Mouse (Mus musculus) cerebellum, adult 11 months (tissue): ENCODE data around the gene Uhmk1.

Source experiments
- DNase-seq: peaks from one replicate; pipeline ENCODE4 v3.0.0; 2022

Uhmk1 gene

DNA sequence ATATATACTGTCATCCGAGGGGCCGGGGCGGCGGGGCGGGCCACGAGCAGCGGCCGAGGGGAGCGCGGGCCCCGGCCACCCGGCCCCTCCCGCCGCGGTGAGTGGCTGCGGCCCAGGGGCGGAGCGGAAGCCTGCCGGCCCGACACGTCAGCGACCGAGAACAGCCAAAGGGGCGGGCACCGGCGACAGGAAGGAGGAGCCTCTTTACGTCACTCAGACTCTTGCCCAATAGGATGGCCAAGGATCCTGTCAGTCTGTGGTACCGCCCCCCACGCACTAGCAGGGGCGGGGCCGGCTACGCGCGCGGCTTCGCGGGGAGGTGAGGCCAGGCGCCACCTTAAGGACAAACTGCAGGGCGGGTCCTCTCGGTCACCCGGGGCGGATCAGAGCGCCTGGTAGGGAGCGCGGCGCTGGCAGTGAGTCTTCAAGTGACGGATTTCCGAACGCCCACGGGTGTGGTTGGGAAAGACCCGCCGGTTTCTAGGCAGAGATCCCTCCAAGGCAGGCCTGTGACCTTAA is 40.3 kb downstream of the Uhmk1 start, which contains the start of gene Uap1:
Uap1 (minus strand) TSS at position 144 of the 519 bp plus-strand sequence.
- peak; percentile 98 for DNase-seq

DNA sequence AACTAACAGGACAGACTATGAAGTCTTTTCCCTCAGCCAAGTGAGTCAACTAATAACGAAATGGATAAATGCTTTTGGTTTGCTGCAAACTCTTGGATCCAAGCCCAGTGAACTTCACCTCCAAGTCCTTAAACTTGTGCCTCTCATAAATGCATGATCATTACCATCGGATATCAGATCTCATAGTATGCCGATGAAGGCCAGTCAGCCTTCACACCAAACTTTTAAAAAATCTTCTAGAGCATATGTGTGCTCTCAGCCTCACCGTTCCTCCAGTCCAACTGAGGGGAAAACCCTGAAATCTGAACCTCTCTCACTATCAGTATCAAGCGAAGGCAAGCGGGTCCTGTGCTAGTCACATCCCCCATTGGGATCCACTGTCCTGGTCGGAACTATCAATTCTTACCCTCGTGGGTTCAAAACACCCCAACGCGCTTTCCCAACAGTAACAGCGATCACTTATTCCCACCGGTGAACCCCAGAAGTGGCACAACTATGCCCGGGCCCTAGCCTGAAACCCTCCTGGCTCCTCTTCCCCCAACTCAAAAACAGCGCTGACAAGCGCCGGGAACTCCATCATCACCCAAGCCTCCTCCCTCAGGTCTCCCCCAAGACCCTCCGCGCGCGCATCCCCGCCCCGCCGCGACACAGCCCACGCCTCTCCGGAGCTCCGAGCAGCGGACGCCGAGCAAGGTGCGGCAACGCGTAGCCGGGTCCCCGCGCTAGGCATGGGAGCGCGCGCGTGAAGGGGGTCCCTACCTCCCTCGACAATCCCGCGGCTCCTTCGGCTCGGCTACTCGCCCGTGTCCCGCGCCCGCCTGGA is 41.0 kb downstream of the Uhmk1 start:
- no peak for DNase-seq

DNA sequence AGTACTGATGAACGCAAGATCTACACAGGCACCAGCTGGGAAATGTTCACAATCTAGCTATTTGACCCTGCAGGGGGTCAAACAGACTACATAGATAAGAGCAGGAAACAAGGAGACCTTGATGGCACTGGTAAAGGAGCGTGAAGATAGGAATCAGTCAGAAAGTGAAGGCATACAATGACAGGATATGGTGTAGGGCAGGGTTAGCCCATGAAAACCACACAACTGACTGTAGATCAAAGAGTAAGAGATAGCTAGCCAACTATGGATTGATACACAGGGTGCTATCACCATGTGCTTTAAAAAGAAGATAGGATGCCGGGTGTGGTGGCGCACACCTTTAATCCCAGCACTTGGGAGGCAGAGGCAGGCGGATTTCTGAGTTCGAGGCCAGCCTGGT is 47.4 kb downstream of the Uhmk1 start:
- DNase-seq: no peak

DNA sequence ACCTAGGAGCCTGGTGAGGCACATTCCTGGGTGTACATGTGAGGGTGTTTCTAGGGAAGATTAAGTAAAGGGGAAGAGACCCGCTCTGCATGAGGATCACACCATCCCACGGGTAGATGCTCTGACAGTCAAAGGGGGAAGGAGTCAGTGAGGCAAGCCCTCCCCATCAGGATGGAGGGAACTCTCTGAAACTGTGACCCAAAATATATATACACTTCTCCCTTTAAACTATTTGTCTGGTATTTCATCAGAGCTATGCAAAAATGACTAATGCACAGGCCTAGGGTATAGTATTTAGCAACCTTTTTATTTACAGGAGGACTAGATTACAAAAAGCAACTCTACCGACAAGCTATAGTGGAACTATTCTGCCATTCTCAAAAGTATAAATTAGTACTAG is 50.3 kb downstream of the Uhmk1 start:
- DNase-seq: no peak

DNA sequence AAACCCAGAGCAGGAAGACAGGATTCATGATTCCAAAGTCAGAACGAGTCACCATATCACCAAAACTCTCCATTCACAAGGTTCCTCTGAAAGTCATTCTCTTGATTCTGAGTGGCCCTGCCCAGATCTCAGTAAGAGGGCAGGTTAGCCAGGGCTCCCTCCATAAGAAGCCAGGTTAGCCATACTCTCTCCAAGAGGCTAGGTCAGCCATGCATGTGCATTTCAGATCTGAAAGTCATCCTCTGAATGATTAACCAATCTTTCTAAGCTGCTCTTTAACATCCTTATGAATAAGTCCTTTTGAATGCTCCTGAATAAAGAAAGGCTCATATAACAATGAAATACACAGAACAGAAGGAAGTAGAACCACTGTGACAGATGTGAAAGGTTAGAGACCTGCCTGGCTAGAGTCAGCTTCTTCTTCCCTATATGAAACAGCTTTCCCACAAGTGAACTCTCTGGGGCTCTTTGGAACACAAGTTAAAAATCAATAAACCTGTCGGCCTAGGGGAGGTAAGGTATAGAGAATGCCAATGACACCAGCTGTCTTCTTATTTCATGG is 51.1 kb downstream of the Uhmk1 start:
- no peak for DNase-seq

DNA sequence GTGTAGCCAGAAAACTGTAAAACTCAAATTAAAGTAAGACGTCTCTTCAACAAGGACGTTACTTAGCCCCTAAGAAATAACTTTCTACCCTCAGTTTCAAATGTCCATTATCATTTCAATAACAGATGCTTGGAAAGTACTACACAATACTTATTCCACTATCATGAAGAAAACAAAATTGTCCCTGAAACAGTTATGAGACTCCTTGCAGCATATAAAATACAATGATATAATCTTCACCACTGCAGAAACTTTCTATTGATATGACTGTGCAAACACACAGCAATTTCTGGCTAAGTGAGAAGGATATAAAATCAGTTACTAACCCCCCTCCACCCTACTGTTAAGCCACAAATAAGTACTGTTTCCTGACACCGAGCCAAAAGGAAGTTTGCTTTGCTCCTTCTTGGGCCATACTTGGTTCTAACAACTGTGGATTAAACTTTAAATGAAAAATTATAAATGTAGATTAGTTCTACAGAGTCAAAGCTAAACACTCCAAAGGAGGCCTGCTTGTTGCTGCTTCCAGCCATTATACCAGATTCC is 51.7 kb downstream of the Uhmk1 start:
- DNase-seq: no peak

DNA sequence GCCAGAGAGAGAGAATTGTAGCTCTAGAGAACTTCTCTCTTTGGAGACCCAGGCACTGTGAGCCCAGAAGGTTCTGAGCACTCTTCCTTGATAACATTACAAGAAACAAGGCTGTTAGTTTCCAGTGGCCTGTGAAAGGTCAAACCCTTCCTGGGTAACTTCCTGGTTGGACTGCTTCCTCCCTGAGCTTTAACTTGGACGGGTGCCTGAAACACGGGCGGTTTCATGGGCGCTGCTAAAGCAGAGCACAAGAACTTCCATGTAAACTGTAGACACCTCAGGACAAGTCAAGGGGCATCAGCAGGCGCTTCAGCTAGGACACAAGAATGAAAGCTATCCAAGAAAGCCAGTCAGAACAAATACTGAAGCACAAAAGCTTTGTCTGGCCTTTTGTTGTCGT is 53.3 kb downstream of the Uhmk1 start:
- DNase-seq: no peak

DNA sequence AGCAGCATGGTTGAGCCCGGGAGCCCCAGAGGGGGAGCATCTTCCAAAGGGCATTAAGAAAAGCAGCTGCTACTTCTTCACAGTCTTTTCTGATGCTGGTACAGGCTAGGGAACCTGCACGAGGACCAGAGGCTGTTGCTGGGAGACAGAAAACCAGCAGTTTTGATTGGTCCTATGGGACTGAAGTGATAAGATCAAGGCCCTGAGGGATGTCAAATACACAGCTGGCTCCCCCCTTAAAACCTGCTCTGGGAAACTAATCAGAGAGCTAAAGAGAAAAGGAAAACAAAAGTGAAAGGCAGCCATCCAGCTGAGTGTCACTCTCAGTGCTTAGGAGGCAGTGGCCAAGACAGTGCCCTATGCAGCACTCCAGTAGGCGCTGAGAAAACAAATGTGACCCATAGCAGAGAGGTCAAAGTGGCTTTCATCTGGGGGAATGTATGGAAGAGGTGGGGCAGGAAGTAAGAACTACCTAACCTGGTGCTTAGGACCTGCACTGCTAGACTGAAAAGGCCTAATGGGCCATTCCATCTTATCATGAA is 54.7 kb downstream of the Uhmk1 start:
- DNase-seq: no peak

DNA sequence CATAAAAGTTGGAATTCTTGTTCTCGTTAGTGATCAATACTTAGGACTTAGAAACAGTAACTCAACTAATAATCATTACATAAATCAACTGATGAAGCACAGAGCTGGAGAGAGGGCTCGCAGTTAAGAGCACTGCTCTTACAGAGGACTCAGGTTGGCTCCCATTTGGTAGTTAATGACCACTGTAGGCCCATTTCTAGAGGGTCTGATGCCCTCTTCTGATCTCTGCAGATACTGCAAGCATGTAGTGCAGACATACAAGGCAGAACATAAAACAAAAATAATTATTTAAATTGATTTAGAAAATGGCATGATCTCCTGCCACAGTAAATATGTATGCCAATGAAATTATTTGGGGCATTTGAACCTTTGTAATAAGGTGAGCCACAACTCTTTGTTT is 55.5 kb downstream of the Uhmk1 start:
- no peak for DNase-seq

DNA sequence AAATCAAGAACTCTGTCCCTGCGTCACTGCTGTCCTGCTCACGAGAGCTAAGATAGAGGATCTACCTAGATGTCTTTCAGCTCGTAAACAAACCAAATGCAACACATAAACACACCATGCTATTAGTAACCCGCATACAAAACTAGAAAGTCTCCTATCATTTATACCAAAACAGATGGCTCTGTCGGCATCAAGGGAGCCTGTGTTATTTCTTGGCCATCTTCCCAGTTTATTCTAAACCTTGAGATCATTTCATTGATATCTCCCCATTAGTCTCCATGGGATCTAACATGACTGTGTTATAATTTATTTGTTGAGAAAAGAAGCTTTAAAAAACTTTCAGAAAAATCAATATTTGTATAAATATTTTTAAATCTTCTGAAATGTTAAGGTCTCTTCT is 59.4 kb downstream of the Uhmk1 start:
- DNase-seq: no peak

DNA sequence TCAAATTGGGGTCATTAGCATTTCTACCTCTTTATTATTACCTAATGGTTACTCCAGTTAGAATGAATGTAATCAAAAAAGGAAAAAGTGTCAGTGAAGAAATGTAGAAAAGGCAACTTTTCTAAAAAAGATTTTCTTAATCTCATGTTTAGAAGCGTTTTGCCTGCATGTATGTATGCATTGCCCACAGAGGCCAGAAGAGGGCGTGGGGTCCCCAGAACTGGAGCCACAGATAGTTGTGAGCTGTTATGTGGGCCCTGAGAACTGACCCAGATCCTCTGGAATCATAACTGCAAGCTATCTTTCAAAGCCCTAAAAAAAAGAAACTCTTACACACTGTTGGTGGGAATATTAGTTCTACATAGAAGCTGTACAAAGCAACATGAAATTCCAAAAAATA is 59.9 kb downstream of the Uhmk1 start:
- no peak for DNase-seq

DNA sequence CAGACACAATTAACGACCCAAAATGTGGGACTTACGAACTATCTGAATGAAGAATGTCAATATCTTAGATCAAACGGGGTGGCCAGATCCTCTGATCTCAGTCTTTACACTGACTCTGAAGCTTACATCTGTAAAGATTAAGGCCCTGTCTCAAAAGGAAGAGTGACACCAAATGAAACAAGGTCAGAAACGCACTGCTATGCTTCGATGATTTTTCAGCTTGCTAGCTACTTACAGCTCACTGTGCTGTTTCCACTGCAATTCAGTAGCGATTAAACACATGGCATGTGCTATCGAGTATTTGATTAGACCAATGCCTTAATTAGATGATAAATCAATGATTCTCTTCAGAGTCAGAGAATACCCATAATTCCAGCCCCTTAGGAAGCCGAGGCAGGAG is 61.2 kb downstream of the Uhmk1 start:
- DNase-seq: no peak

DNA sequence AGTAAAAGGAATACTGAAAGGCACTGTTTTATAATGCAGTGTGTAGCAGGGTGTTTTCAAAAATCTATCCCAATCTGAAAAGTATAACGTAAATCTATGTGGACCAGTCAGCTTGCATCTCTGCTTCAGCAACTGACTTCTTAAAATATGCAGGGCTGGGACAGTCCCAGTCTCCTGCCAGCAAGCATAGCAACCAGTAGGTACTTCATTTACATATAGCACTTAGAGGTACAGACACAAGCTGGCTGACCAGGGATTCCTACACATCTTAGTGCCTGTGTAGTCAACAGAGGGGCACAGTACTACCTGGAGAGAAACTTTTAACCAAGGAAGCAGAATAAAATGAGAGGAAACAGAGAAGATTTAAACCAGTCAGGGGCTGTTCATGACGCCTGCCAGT is 62.6 kb downstream of the Uhmk1 start:
- no peak for DNase-seq

DNA sequence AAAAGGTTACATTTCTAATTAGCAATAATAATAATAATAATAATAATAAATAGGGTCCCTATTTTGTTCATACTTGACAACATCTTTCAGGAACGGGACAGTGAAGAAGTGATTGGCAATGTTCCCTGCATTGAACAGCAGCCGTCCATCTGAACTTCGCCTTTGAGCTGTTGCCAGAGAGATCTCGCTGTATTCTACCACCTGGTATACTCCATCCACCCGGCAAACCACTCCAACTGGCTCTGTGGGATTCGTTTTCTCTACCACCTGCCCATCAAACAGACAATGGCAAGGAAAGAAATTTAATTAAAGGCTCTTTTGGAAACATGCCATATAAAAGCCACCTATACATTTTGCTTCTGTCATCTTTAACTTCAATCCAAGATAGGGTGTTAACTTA is 64.3 kb downstream of the Uhmk1 start:
- no peak for DNase-seq

DNA sequence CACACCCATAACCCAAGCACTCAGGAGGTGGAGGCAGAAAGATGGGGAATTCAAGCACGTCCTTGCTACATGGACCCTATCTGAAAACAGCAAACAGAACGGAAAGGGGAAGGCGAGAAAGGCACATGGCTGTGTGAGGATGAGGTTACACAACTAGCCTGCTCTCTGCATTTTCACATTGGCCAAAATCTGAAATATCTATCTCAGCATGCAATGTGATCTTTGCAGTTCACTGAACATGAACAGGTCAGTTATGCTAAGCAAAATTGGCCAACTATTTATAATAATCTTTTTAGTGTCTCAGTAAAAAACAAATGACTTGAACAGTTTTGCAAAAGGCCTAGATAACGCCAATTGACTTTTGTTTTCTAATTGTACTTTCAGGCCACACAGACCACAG is 65.4 kb downstream of the Uhmk1 start:
- no peak for DNase-seq

DNA sequence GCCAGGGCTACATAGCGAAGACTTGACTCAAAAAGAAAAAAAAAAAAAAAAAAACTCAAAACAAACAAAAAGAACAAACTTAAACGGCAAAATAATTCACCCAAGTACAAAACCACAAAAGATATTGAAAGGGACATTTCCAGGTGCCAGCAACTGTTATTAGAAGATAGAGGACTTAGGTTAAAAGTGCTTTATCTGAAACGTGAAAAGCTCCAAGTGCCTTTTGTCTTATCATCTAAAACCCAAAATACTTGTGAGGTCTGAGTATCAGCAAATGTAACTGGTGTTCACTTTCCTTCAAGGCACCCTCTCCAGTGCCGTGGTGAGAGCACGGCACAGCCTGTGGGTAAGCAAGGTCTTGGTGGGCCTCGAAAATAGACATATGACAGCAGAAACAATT is 66.7 kb downstream of the Uhmk1 start:
- no peak for DNase-seq

DNA sequence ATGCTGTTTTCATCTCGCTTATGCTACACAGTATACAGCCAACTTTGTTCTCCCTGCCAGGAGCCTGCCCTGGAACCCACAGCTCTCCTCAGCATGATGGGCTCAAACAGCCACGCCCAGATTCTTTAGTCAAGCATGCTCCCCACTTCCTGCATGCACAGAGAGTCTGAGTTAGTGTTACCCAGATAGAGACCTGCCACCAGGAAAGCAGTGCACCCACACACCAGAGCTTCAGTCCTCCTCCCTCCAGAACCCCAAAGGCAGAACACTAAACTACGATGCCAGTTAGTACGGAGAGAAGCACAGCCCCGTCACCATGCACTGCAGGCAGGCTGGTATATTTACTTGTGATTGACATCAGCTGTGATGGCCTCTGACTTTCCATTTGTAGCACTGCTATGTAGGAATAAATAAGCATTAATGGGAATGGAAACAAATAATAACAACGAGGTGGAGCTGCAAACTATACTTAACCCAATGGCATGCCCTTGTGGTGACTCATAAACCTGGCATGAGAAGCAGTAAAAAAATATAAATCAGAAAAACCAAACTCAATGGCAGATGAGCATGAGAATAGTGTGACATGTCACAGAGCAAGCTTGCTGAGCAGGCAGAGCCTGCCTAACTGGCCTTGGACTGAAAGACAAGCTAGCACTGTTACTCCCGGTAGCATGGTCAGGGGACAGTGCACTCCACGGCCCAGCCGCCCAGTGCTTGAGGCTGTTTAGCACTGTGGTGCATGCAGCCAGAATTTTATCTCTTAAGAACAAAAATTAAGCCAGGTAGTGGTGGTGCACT is 67.3 kb downstream of the Uhmk1 start:
- DNase-seq: no peak

DNA sequence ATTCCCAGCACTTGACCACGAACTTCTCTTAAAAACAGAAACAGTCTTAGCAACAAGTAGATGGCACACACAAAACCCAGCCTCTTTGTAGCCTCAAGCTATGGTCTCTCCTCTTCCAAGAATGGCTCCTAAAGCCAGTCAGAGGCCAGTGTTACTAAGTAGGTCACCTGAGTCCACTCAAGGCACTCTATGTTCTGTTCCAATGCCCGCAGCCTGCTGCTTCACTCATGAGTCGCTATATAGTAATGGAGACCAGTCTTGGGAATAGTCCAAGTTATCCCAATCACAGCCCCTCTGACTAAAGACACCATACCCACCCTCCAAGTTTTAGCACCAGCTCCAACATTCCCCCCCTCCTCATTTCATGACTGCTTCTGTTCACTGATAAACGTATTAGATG is 69.6 kb downstream of the Uhmk1 start:
- DNase-seq: no peak
